Mouse (Mus musculus) layer of hippocampus, adult 9-10 months (tissue): Measurements from ENCODE around the gene 2210011C24Rik.
A peak's percentile ranks its signal among the peaks of the same experiment; 100 is the strongest.
"Not testable (repeated sequence)": the region's sequence is repeated elsewhere in the genome, so short reads cannot be mapped to it uniquely, and the experiment has no call there.

ENCODE experiments used
- DNase-seq: peaks from one replicate; pipeline ENCODE4 v3.0.0; 2022; ENCODE audit warnings: low spot score

Gene 2210011C24Rik

DNA sequence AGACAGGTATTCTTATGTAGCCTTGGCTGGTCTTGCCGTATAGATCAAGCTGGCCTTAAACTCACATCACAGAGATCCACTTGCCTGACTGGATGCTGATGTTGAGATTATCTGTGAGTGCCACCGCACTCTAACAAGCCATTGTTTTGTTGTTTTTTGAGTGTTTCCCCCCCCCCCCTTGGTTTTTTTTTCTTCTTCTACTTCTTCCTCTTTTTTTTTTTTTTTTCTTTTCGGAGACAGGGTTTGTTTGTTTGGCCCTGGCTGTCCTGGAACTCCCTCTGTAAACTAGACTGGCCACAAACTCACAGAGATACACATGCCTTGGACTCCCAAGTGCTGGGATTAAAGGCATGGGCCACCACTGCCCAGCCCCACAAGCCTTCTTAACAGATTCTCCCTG lies 17.9 kb downstream of the 2210011C24Rik start:
- DNase-seq: no peak

DNA sequence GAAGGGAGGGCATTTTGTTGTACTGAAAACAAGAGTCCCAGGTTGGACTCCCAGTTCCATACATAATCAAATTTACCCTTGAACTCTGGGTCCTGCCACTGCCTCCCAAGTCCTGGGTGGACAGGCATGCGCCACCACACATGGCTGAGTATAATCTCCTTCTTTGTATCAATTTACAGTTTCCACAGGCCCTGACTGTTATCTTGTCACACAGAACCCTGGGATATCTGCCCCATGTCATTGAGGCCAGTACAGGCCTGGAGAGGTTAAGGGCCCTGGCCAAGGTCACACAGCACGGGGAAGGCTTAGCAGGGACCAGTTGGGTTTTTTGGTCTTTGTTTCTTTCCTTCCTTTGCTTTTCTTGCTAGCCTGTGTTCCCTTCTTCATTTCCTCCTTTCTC lies 19.5 kb downstream of the 2210011C24Rik start:
- DNase-seq: no peak

DNA sequence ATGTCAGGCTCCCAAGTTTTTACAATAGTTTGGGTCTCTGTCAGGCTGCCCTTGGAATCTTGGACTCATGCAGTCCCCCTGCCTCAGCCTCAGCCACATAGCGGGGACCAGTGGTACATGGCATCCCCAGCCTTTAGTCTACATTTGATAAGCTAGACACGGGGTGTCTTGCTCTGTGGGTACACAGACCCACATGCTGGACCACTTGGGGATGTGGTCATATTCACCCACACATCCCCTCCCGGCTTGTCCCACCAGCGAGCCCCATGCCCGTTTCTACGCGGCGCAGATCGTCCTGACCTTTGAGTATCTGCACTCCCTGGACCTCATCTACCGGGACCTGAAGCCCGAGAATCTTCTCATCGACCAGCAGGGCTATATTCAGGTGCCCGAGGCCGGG lies 21.8 kb downstream of the 2210011C24Rik start:
- DNase-seq: no peak

DNA sequence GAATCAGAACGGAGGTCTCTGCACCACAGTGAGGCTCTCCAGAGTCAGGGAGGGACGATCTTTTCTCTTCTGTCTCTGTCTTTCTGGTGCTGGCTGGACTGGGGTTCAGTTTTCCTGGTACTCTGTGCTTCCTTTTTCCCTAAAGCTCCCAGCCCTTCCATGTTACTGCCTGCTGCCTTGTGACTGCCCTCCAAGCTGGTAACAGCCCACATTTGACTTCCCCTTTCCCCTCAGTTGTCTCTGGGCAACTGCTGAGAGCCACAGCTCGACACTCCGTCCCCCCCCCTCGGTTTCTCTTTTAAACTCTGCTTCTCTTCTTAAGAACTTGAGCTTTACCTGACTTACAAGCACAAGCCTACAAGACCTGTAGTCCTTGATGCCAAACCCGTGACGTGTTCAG lies 22.7 kb downstream of the 2210011C24Rik start:
- DNase-seq: no peak

DNA sequence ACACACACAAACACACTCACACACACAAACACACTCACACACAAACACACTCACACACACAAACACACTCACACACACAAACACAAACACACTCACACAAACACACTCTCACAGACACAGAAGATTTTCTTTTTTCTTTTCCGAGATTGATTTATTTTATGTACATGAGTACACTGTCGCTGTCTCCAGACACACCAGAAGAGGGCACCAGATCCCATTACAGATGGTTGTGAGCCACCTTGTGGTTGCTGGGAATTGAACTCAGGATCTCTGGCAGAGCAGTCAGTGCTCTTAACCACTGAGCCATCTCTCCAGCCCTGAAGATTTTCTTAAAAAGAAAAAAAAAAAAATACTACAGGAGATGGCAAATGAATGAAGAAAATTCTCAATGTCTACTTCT lies 28.7 kb downstream of the 2210011C24Rik start:
- not testable (repeated sequence) for DNase-seq

DNA sequence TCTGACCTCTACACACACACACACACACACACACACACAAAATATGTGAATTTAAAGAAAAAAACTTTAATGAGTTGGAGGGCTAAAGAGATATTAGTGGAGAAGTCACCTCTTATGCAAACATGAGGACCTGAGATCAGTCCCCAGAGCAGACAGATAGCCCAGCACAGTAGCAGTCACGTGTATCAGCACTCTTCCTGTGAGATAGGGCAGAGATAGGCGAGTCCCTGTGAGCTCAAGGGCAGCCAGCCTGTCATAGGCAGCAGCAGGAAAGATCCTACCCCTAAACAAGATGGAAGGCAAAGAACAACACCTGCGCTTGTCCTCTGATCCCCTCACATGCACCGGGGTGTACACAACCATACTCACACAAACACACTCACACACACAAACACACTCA lies 29.5 kb downstream of the 2210011C24Rik start:
- DNase-seq: no peak

DNA sequence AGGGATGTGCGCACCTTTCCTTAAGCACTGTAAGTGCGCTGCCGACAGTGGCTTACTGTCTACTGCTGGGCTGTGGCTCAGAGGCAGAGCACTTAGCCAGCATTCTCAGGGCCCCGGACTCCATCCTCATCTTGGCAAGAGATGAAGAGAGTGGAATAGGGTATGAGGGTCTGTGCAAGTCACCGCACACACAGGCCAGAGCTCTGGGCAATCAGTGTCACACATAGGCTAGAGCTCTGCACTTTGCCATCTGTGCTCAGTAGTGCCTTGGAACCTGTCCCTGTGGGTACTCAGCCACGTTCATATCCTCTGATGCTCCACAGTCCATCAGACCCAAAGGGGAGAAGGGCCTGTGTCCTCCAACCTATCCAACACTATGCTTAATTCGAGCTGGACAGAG lies 30.4 kb downstream of the 2210011C24Rik start:
- no peak for DNase-seq

DNA sequence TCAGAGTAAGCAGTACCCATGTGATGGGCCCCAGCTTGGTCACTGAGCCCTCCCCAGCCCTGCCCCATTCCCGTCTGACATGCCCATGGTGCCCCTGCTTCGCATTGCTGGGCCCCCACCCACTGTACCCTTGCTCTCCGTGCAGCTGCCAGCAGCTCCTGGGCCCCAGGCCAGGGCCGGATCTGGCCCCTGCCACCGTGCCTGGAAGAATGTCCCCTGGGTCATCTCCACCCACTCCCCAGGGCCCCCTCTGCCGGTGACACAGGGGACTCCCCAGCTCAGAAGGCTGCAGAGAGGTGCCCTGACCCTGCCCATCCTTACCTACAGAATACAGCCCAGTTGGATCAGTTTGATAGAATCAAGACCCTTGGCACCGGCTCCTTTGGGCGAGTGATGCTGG lies 31.1 kb downstream of the 2210011C24Rik start:
- DNase-seq: no peak

DNA sequence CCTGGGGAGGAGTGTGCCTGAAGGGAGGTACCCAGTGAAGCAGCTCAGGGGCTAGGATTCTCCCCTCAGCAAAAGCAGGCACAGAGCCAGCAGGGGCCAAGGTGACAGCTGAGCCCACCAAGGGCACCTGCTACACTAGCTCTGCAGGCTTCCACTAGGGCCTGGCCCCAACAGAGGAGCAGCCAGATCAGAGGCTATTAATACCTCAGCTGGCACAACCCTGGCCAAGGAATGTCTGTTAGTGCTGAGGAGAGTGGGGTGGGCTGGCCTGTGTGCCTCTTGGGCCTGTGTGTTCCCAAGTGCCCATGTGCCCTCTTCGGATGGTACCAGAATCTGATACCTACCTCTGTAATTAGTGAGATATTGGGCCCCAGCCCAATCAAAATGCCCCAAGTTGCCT lies 31.7 kb downstream of the 2210011C24Rik start:
- DNase-seq: no peak

DNA sequence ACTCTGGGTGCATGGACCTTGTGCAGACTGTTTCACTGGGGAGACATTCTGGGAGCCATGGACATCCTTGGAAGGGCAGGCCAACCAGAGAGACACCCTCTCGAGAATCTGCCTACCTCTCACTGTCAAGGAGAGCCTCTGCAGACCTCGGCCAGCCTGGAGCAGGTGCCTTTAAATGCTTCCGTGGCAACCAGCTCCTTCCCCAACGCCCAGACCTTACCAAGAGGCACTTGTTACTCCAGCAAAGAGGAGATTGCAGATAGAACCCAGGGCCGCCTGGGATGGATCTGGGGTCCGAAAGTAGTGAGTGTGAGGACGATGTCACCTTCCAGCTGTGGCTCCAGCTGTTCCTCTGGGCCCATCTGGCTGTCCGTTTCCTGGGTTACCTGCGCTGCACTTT lies 33.8 kb downstream of the 2210011C24Rik start:
- DNase-seq: no peak

DNA sequence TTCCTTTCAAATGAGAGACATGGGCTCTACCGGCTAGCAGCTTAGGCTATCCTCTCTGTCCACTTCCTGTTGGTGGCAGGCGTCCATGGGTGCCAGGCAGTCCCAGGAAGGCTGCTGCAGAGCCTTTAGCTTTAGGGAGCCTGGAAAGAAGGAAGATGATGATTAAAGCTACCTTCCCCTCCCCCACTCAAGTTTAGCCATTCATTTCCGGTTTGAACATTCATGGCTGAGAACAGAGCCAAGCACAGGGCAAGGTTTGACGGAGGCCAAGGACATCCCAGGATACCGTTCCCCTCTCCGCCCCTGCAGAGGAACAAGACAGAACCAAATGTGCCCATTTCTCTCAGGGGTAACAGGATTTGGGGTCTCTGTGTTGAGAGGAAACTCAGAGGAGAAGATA lies 34.3 kb downstream of the 2210011C24Rik start:
- DNase-seq: no peak

DNA sequence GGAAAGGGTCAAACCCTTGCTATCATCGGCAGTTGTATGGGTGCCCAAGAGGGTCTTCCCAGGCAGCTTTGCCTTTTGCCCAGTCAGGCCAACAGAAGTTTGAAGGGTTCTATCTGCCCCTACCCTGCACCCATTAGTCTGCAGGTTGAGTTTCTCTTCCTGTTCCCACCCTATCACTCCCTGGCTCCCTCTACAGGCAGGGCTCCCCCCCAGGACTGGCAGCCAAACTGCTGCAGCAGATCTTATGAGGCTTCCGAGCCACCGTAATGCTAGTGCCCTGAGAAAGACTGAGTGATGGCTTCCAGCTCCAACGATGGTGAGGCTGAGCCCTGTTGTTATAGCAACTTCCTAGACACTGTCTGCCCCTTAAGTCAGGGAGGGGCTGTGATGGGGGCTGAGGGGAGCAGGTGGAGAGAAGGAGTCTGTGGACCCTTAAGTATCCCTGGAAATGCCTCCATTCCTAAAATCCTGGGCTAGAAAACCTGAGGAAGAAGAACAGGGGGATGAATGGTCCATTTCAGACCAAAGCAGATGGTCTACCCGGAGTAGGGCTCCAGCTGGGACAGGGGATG lies 35.1 kb downstream of the 2210011C24Rik start:
- DNase-seq: no peak

DNA sequence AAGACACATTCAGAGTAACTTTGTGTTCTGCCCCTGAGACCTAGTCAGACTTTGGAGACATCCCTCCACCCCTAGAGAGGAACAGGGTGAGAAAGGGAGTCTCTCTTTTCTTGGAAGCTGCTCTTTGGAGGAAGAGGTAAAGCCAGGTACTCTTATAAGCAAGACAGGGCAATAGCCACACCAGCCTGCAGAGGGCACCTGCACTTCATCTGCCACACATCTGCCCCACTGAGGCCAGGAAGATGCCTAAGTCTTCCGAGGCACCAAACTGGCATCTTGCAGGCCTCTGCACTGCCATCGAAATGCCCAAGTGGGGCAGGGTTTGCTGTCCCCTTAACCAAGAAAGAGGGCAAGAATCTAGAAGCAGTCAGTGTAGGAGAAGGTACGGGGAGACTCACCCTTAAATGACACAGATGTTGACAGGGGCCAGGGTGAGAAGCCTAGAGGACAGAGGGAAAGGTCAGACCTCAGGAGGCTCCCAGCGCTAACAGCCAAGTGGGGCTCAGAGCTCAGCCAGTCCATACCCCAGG lies 35.8 kb downstream of the 2210011C24Rik start:
- DNase-seq: no peak

DNA sequence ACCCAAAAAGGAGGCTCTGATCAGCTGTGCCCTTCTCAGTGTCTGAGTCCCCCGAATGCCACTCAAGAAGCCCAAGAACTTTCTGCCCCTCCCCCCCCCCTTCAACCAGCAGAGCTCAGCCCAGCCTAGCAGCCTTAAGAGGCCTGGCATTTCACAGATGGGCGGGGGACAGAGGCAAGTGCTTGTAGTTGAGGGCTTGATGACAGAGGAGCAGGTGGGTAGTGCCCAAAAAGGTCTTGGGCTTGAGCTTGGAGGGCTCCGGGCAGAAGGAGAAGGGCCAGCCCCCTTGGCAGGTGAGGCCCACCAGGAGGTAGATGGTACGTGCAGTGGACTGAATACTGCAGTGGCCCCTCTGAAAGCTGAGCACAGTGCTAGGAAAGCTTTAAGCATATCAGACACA lies 37.5 kb downstream of the 2210011C24Rik start:
- DNase-seq: no peak

DNA sequence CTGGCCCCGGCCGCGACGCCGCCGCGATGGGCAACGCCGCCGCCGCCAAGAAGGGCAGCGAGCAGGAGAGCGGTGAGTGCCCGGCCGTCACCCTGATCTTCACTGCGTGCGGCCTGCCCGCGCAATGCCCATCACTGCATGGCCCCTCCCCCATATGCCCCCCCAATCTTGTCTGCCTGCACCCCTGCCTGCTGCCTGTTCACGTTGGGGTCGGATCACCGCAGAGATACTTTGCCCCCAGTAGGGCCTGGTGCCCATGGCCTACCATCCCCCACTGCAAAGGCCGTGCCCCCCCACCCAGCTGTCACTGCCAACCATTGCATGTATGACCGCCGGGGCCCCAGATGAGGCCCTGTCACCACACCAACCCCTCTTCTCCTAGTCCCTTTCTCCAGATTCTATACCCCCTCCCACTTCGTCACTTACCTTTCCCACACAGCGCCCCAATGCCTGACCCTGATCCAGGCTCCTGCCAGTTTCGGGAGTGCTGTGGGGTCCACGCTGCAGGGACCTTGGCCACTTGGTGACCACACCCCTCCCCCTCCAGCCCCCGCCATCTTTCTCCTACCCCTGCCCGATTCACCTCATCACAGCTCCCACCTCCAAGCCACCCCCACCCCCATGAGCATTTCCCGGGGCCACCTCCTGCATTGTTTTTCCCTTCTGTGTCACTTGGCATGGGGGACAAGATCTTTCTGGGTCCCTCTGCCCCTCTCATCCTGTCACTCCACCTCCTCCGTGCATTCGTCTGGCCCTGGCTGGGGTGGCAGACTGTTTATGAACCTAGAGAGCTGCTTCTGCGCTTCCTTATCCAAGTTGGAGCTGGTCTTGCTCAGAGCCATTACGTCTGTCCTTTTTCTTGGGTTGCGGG lies 38.6 kb downstream of the 2210011C24Rik start:
- DNase-seq: no peak

DNA sequence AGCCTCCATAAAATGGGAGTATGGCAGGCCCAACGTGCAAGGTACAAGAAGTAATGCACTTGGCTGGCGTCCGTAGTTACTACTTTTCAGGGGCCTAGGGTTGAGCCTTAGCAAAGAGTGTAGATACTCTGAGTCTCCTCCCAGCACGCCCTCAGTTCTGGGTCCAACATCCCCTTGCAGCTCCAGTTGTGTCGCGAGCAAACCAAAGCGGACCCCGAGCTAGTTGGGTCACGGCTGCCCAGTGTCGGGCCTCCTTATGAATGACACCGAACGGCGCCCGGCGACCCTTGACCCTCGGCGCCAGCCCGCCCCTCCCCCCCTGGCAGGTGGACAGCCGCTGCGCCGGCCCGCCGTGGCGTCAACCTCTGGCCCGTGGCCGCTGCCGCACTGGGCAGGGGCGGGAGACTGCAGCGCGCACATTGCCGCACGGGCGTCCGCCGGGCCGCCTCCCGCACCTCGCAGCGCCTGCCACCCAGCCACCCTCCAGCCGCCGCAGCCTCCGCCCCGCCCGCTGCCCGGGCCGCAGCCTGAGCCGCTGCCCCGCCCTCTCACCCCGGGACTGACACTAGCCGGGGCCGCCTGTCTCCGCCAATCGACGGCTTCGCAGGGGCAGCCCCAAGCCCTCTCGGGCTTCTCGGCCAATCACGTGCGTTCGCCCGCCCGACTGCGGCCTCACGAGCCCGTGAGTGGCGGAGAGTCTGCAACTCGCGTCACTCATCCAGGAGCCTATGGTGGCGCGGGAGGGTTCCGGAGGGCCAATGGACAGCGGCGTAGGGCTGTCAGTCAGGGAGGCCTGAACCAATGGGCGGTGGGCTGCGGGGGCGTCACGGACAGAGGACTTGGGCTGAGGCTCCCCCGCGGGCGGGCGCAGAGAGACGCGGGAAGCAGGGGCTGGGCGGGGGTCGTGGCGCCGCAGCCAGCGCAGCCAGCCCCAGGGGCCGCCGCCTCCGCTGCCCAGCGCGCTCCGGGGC lies 39.5 kb downstream of the 2210011C24Rik start, which contains the start of gene Prkaca:
Gene Prkaca (plus strand): TSS at position 844 of the 971 bp plus-strand sequence.
- peak; percentile 96 for DNase-seq

DNA sequence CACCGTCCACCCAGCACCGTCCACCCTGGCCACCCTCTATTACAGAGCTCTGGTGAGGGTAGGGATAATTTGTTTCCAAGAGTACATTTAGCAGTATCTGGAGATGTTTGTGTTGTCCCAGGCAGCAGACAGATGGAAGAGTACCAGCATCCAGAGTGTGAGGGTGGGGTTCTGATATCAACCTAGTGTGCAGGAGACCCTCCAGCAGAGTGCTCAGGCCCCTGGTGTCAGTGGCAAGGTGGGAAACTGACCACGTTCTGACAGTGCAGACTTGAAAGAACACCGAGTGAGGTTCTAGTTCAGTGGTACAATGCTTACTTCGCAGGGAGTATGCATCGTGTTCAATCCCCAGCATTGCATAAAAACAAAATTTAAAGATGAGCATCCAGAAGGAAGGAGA lies 40.3 kb downstream of the 2210011C24Rik start:
- no peak for DNase-seq

DNA sequence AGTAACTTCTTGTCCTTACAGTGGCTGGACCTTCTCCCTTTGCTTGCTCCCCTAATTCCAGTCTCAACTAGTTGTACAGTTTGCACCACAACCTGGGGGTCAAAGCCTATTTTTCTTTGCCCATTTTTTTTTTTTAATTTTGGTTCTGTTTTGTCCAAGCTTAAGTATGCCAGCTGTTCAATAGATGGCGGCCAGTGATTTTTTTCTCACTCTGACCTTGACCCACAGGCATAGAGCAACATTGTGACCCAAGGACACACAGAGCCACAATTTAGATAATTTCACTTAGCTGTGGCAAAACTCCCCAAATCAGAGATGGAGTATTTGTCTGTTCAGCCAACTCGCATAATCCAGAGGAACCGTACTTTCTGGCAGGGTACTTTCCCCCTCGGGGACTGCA lies 40.9 kb downstream of the 2210011C24Rik start:
- DNase-seq: no peak

DNA sequence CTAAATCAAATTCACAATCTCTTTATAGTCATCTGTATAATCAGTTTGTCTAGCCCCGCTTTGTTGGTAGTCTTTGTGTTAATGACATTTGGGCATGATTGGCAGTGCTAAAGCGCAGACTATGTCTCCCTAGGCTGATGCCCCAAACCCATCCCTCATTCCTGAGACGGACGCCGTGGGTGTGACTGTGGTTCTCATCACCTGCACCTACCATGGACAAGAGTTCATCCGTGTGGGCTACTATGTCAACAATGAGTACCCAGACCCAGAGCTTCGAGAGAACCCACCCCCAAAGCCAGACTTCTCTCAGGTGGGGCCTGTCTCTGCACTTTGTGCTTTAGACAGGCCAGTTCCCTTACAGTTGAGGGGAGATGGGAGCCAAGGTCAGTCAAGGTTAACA lies 44.3 kb downstream of the 2210011C24Rik start:
- no peak for DNase-seq

DNA sequence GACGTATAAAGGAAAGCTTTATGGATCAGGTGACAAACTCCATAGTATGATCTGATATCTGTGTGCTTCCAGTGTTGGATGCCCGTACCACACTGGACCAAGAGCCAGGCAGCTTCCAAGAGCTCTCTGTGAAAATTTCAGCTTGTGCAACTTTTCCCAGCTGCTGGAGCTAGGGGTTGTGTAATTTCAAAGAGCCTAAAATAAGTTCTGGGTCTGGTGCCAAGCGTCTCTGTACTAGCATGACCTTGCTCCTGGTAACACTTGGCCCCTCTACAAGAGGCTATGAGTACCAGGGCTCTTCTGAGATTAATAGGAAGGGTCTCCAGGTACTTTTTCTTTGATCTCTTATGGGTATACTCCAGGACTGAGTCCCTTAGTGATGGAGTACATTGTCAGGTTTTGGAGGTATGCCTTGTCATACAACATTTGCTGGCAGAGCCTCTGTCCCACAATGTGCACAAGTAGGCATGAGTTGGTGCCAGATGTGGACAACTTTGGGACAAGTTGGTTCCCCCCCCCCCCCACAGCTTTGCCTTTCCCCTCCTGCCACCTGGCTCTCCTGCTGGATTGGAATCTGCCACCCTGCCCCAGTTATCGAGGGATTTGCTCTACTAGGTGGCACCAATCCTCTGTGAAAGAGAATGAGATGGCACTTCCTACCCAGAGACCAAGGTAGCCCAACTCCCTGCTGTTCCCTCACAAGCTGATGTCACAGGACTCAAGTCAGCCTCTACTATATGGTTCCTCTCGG lies 47.8 kb downstream of the 2210011C24Rik start:
- no peak for DNase-seq
